Mouse (Mus musculus): ENCODE results near the gene Tcf15. TPM values are rescaled to one million over a fixed set of nuclear protein-coding genes. Genes with fewer than 3 reads are reported as not detected.

The Tcf15 gene
- polyA plus RNA-seq, 1 experiment from 2014 or later: 4.7 TPM

- Histone ChIP-seq H3K27me3 (ENCODE audit: control insufficient read depth, insufficient read depth, low read depth, low read length) (peaks cover 33% of the 10 kb centered on the region), H3K27ac (ENCODE audit: low read length) (no peak overlapping the region), H3K4me3 (ENCODE audit: low read length) (no peak overlapping the region), H3K4me2 (ENCODE audit: low read depth, low read length) (no peak overlapping the region), H3K36me3 (ENCODE audit: control insufficient read depth, insufficient read depth, low read length) (no peaks in the 10 kb centered on the region), H3K4me1 (replicated peaks; ENCODE audit: control insufficient read depth, insufficient read depth, low read length) (peaks cover 18% of the 10 kb centered on the region), H3K9me3 (ENCODE audit: control insufficient read depth, low read length) (no peaks in the 10 kb centered on the region), H3K9ac (ENCODE audit: low read length) (no peak overlapping the region)
- 56% methylated on average over 11 of the region's 11 CpGs for WGBS
- no peak for ATAC-seq (ENCODE audit: low read depth)
Observed at GRCm38 (mm10) chr2:152140941-152141340, 2.4 kb upstream of the Tcf15 start.

DNA sequence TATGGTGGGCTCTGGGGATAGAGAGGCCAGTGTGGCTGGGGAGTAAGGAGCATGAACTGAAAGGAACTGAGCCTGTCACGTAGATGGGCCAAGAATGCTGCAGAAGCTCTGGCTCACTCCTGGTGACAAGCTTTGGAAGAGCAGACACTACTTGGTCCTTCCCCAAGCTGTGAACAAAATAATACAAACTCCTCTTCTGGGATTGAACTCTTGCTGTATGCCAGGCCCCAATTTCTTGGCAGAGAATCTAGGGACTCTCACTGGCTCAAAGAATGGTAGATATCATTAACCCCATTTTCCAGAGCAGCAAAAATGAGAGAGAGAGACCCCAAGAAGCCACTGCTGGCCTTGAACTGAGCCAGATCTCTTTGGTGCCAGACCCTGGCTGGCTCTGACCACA is 1.9 kb upstream of the Tcf15 start:
- Histone ChIP-seq H3K27ac (ENCODE audit: low read length) (peak overlapping the region; percentile 63), H3K27me3 (ENCODE audit: control insufficient read depth, insufficient read depth, low read depth, low read length) (peaks cover 33% of the 10 kb centered on the region), H3K9me3 (ENCODE audit: control insufficient read depth, low read length) (no peaks in the 10 kb centered on the region), H3K4me2 (ENCODE audit: low read depth, low read length) (peak overlapping the region; percentile 87), H3K4me3 (ENCODE audit: low read length) (peak overlapping the region; percentile 58), H3K9ac (ENCODE audit: low read length) (peak overlapping the region; percentile 42; the same call in 1 of the 2 replicates), H3K4me1 (replicated peaks; ENCODE audit: control insufficient read depth, insufficient read depth, low read length) (peaks cover 18% of the 10 kb centered on the region), H3K36me3 (ENCODE audit: control insufficient read depth, insufficient read depth, low read length) (no peaks in the 10 kb centered on the region)
- WGBS: 33% methylated on average over 1 of the region's 1 CpGs
- peak; percentile 28; the same call in 1 of the 2 replicates for ATAC-seq (ENCODE audit: low read depth)

DNA sequence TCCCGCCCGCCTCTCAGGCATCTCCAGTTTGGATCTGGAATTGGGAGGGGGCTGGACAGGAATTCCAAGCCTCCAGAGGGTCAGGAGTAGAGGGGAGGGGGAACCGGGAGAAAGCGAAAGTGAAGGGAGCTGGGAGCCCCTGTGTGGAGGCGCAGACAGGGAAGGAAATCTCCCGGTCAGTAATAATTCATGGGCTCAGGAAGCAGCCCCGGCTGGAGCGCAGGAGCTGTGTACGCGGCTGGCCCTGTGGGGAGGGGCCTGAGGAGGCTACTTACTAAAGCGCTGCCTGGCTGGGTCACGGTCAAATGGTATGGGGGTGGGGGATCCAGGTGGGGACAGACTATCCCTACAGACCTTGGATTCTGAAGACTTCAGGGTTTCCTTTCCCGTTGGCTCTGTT is 1.3 kb upstream of the Tcf15 start:
- peak overlapping the region; percentile 58 for H3K4me3 ChIP-seq (ENCODE audit: low read length)
- peak; percentile 86 for ATAC-seq (ENCODE audit: low read depth)
- H3K9ac ChIP-seq (ENCODE audit: low read length): peak overlapping the region; percentile 42; the same call in 1 of the 2 replicates
- no peaks in the 10 kb centered on the region for H3K9me3 ChIP-seq (ENCODE audit: control insufficient read depth, low read length)
- peaks cover 33% of the 10 kb centered on the region for H3K27me3 ChIP-seq (ENCODE audit: control insufficient read depth, insufficient read depth, low read depth, low read length)
- H3K27ac ChIP-seq (ENCODE audit: low read length): peak overlapping the region; percentile 63
- peak overlapping the region; percentile 87 for H3K4me2 ChIP-seq (ENCODE audit: low read depth, low read length)
- no peaks in the 10 kb centered on the region for H3K36me3 ChIP-seq (ENCODE audit: control insufficient read depth, insufficient read depth, low read length)
- H3K4me1 ChIP-seq (replicated peaks; ENCODE audit: control insufficient read depth, insufficient read depth, low read length): peaks cover 18% of the 10 kb centered on the region
- 1% methylated on average over 13 of the region's 13 CpGs for WGBS

DNA sequence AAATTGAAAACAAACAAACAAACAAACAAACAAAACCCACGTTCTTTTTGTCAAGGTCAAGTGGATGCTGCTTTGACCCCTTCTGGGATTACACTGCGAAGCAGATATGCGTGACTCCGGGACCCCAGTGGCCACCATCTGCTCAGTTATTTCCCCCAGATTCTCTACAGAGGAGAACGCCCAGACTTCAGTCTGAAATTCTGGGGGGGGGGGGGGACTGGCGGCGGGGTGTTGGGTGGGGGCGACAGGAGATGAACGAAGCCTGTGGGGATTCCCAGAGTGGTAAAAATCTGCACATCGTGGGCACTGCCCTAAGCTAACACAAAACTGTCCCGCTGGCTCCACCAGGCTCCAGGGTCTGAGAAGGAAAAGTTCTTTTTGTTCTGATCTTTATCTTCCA is 790 bp upstream of the Tcf15 start:
- Histone ChIP-seq H3K4me1 (replicated peaks; ENCODE audit: control insufficient read depth, insufficient read depth, low read length) (peaks cover 18% of the 10 kb centered on the region), H3K4me2 (ENCODE audit: low read depth, low read length) (peak overlapping the region; percentile 87), H3K36me3 (ENCODE audit: control insufficient read depth, insufficient read depth, low read length) (no peaks in the 10 kb centered on the region), H3K9me3 (ENCODE audit: control insufficient read depth, low read length) (no peaks in the 10 kb centered on the region), H3K4me3 (ENCODE audit: low read length) (peak overlapping the region; percentile 58), H3K27ac (ENCODE audit: low read length) (no peak overlapping the region), H3K9ac (ENCODE audit: low read length) (no peak overlapping the region), H3K27me3 (ENCODE audit: control insufficient read depth, insufficient read depth, low read depth, low read length) (peaks cover 33% of the 10 kb centered on the region)
- WGBS: 5% methylated on average over 11 of the region's 11 CpGs
- no peak for ATAC-seq (ENCODE audit: low read depth)

DNA sequence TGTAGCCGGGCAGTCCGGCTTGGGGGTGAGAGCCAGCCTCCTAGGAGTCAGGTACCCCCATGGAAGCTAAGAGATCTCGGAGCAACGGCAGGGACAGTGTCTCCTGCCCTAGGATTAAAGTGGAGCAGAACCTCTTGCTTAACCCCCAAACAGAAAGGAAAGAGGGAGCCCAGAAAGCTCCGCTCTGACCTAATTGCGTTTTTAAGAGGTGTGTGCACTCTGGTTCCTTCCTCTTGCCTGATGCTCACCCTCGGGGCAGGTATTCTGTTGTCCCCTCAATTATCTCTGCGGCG is 743 bp downstream of the Tcf15 start:
- Histone ChIP-seq H3K9ac (ENCODE audit: low read length) (peak overlapping the region; percentile 57), H3K9me3 (ENCODE audit: control insufficient read depth, low read length) (no peaks in the 10 kb centered on the region), H3K27ac (ENCODE audit: low read length) (no peak overlapping the region), H3K4me2 (ENCODE audit: low read depth, low read length) (peak overlapping the region; percentile 87), H3K4me1 (replicated peaks; ENCODE audit: control insufficient read depth, insufficient read depth, low read length) (peaks cover 18% of the 10 kb centered on the region), H3K27me3 (ENCODE audit: control insufficient read depth, insufficient read depth, low read depth, low read length) (peaks cover 33% of the 10 kb centered on the region), H3K36me3 (ENCODE audit: control insufficient read depth, insufficient read depth, low read length) (no peaks in the 10 kb centered on the region), H3K4me3 (ENCODE audit: low read length) (peak overlapping the region; percentile 52)
- 20% methylated on average over 9 of the region's 9 CpGs for WGBS
- no peak for ATAC-seq (ENCODE audit: low read depth)

DNA sequence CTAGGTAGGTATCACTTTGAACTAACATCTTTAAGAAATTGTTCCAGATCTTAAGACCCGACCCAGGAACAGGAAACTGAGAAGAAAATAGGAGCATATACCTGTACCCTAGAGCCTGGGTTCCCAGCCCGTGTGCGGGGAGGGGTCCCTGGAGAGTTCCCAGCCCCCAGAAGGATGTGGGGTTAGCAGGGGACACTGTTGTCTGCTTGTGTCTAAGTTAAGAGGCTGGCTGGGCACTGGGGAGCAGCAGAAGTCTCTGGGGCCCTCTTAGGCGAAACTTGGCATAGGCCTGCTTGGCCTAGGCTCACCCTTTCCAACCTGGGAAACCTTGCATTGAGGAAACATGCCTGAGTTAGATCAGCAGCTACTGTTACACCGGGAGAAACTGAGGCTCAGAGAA is 1.1 kb downstream of the Tcf15 start:
- Histone ChIP-seq H3K9me3 (ENCODE audit: control insufficient read depth, low read length) (no peaks in the 10 kb centered on the region), H3K27ac (ENCODE audit: low read length) (no peak overlapping the region), H3K4me2 (ENCODE audit: low read depth, low read length) (peak overlapping the region; percentile 87), H3K4me1 (replicated peaks; ENCODE audit: control insufficient read depth, insufficient read depth, low read length) (peaks cover 18% of the 10 kb centered on the region), H3K36me3 (ENCODE audit: control insufficient read depth, insufficient read depth, low read length) (no peaks in the 10 kb centered on the region), H3K4me3 (ENCODE audit: low read length) (peak overlapping the region; percentile 52), H3K9ac (ENCODE audit: low read length) (no peak overlapping the region), H3K27me3 (ENCODE audit: control insufficient read depth, insufficient read depth, low read depth, low read length) (peaks cover 33% of the 10 kb centered on the region)
- ATAC-seq (ENCODE audit: low read depth): no peak
- WGBS: 66% methylated on average over 5 of the region's 5 CpGs

DNA sequence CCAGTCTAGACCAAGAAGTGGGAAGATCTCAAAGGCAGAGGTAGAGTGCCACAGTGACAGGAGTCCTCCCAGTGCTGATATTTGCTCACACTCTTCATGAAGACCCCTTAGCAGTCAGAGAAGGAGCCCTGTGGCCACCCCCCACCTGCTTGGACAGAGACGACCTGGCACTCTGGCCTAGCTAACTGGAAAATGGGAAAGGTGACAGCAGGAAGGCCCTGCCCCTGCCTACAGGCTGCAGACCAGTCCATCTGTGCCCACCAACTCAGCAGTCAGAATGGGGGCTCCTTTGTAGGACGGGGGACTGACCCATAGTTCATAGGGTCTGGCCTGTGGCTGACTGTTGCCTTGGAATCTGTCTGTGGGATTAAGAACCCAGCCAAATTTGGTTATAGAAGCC is 2.4 kb downstream of the Tcf15 start:
- H3K27me3 ChIP-seq (ENCODE audit: control insufficient read depth, insufficient read depth, low read depth, low read length): peaks cover 30% of the 10 kb centered on the region
- peaks cover 18% of the 10 kb centered on the region for H3K4me1 ChIP-seq (replicated peaks; ENCODE audit: control insufficient read depth, insufficient read depth, low read length)
- no peak overlapping the region for H3K9ac ChIP-seq (ENCODE audit: low read length)
- no peak for ATAC-seq (ENCODE audit: low read depth)
- H3K27ac ChIP-seq (ENCODE audit: low read length): no peak overlapping the region
- WGBS: 72% methylated on average over 2 of the region's 2 CpGs
- H3K4me3 ChIP-seq (ENCODE audit: low read length): no peak overlapping the region
- no peak overlapping the region; the same call in 1 of the 2 replicates for H3K4me2 ChIP-seq (ENCODE audit: low read depth, low read length)
- no peaks in the 10 kb centered on the region for H3K36me3 ChIP-seq (ENCODE audit: control insufficient read depth, insufficient read depth, low read length)
- H3K9me3 ChIP-seq (ENCODE audit: control insufficient read depth, low read length): no peaks in the 10 kb centered on the region

DNA sequence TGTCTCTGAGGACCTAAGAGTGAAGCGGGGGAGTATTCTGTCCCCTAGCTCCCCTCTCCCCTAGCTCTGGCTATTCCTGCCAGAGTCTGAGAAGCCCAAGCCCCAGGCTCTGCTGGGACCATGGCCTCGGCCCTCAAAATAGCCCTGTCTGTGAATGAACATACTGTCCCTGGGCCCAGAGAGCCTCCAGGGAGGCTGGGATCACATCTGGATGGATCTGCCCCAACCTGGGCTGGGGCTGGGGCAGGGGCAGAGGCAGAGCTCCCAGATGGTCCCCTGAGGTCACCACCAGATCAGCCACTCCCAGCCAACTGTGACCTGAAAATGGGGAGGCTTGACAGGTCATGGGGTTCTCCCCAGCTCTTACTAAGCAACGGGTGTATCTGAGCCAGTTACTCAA is 3.7 kb downstream of the Tcf15 start:
- WGBS: 67% methylated on average over 3 of the region's 3 CpGs
- no peak overlapping the region for H3K9ac ChIP-seq (ENCODE audit: low read length)
- no peak for ATAC-seq (ENCODE audit: low read depth)
- no peak overlapping the region for H3K4me3 ChIP-seq (ENCODE audit: low read length)
- no peaks in the 10 kb centered on the region for H3K36me3 ChIP-seq (ENCODE audit: control insufficient read depth, insufficient read depth, low read length)
- peaks cover 30% of the 10 kb centered on the region for H3K27me3 ChIP-seq (ENCODE audit: control insufficient read depth, insufficient read depth, low read depth, low read length)
- no peak overlapping the region for H3K27ac ChIP-seq (ENCODE audit: low read length)
- no peaks in the 10 kb centered on the region for H3K9me3 ChIP-seq (ENCODE audit: control insufficient read depth, low read length)
- H3K4me2 ChIP-seq (ENCODE audit: low read depth, low read length): no peak overlapping the region
- peaks cover 15% of the 10 kb centered on the region for H3K4me1 ChIP-seq (replicated peaks; ENCODE audit: control insufficient read depth, insufficient read depth, low read length)

DNA sequence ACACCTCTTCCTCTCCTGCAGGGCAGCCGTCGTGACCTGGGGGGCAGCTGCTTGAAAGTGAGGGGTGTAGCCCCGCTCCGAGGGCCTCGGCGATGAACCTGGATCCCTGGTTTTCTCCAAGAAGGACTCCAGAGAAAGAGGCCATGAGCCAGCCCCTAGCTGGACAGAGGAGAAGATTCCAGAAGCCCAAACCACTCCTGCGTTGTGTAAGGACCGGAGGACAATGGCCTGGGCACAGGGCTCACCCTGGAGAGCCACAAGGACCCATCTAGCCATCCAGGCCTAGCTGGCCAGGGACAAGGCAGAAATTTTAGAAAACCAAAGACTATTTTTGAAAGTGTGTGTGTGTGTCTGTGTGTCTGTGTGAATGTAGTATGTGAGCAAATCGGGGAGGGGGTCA is 5.3 kb downstream of the Tcf15 start:
- Histone ChIP-seq H3K4me2 (ENCODE audit: low read depth, low read length) (no peak overlapping the region), H3K27me3 (ENCODE audit: control insufficient read depth, insufficient read depth, low read depth, low read length) (peaks cover 19% of the 10 kb centered on the region), H3K9ac (ENCODE audit: low read length) (no peak overlapping the region), H3K36me3 (ENCODE audit: control insufficient read depth, insufficient read depth, low read length) (no peaks in the 10 kb centered on the region), H3K4me1 (replicated peaks; ENCODE audit: control insufficient read depth, insufficient read depth, low read length) (peaks cover 5% of the 10 kb centered on the region; the same call in 1 of the 2 replicates), H3K4me3 (ENCODE audit: low read length) (no peak overlapping the region), H3K9me3 (ENCODE audit: control insufficient read depth, low read length) (no peaks in the 10 kb centered on the region), H3K27ac (ENCODE audit: low read length) (no peak overlapping the region)
- 82% methylated on average over 9 of the region's 9 CpGs for WGBS
- ATAC-seq (ENCODE audit: low read depth): no peak

- peaks cover 7% of the 10 kb centered on the region for H3K27me3 ChIP-seq (ENCODE audit: control insufficient read depth, insufficient read depth, low read depth, low read length)
- ATAC-seq (ENCODE audit: low read depth): no peak
- no peaks in the 10 kb centered on the region for H3K4me1 ChIP-seq (replicated peaks; ENCODE audit: control insufficient read depth, insufficient read depth, low read length)
- no peak overlapping the region for H3K4me2 ChIP-seq (ENCODE audit: low read depth, low read length)
- H3K4me3 ChIP-seq (ENCODE audit: low read length): no peak overlapping the region
- 41% methylated on average over 4 of the region's 4 CpGs for WGBS
- H3K36me3 ChIP-seq (ENCODE audit: control insufficient read depth, insufficient read depth, low read length): no peaks in the 10 kb centered on the region
- no peak overlapping the region for H3K27ac ChIP-seq (ENCODE audit: low read length)
- no peaks in the 10 kb centered on the region for H3K9me3 ChIP-seq (ENCODE audit: control insufficient read depth, low read length)
- no peak overlapping the region for H3K9ac ChIP-seq (ENCODE audit: low read length)
Observed at GRCm38 (mm10) chr2:152149891-152150290, 6.5 kb downstream of the Tcf15 start.

All from lung, embryonic 16.5 days (tissue).